Mouse (Mus musculus) left cerebral cortex, adult 2 months (tissue): ENCODE data around the gene Tfr2. TPM values are rescaled to one million over a fixed set of nuclear protein-coding genes. Genes with fewer than 3 reads are reported as not detected.

Experiments used
- DNase-seq, 2 experiments: peaks; one replicate each; pipeline ENCODE4 v3.0.0; 2021 to 2022; ENCODE audit warnings: low spot score in 2 of 2, mixed read lengths in 1 of 2; ENCODE audit errors: extremely low spot score in 1 of 2
- H3K27ac ChIP-seq: fragments of 200-600 bp; 2 replicates; pipeline ENCODE4 v1.8.1; 2022
- H3K4me3 ChIP-seq: fragments of 200-600 bp; 2 replicates; pipeline ENCODE4 v1.8.1; 2022
- CTCF ChIP-seq: fragments of 200-600 bp; IDR thresholded peaks from 2 replicates; pipeline ENCODE4 v1.8.1; 2022; ENCODE audit warnings: antibody characterized with exemption, mild to moderate bottlenecking, moderate library complexity
- intact Hi-C: fragments of 180-260 bp; cut with DNase I; formaldehyde crosslinking; loops from one replicate; pipeline ENCODE4 v1.15.1; 2025
- total RNA-seq, 2 experiments: library from RNA; stranded (reverse); gene quantifications; 2 replicates each; pipeline ENCODE4 v1.2.3; 2021

Tfr2 gene
- total RNA-seq, 2 experiments from 2014 or later, result 13.2 to 14.9 TPM

- no peak for TF ChIP-seq CTCF
- intact Hi-C loops, result loop anchor here (10.0 kb wide), 1 partner anchor 261 kb away; the partner anchor contains the start of gene Slc12a9
- no peak for DNase-seq
- Histone ChIP-seq H3K27ac (no peak overlapping the region), H3K4me3 (no peak overlapping the region)
Measured at GRCm38 (mm10) chr5:137595921-137596320, 26.3 kb downstream of the Tfr2 start.

GRCm38 (mm10) chr5:137596601-137597261 is 27.1 kb downstream of the Tfr2 start:
- no peak overlapping the region for H3K27ac ChIP-seq
- intact Hi-C loops, result loop anchor here (10.0 kb wide), 1 partner anchor 262 kb away; the partner anchor contains the start of gene Slc12a9
- no peak for TF ChIP-seq CTCF
- DNase-seq, result no peak
- no peak overlapping the region for H3K4me3 ChIP-seq

- no peak for TF ChIP-seq CTCF
- no peak overlapping the region for H3K27ac ChIP-seq
- H3K4me3 ChIP-seq, result no peak overlapping the region
- no peak for DNase-seq
- intact Hi-C loops, result loop anchor here (10.0 kb wide), 1 partner anchor 263 kb away; the partner anchor contains the start of gene Slc12a9
Measured at GRCm38 (mm10) chr5:137597625-137598024, 28.0 kb downstream of the Tfr2 start.

GRCm38 (mm10) chr5:137598100-137598826 is 28.6 kb downstream of the Tfr2 start:
- no peak overlapping the region for H3K4me3 ChIP-seq
- H3K27ac ChIP-seq, result no peak overlapping the region
- no peak for DNase-seq
- no peak for TF ChIP-seq CTCF
- intact Hi-C loops, result loop anchor here (10.0 kb wide), 1 partner anchor 263 kb away; the partner anchor contains the start of gene Slc12a9

- TF ChIP-seq CTCF, result no peak
- DNase-seq, result no peak
- H3K27ac ChIP-seq, result no peak overlapping the region
Measured at GRCm38 (mm10) chr5:137599600-137599999, 30.0 kb downstream of the Tfr2 start.

GRCm38 (mm10) chr5:137600281-137600618 is 30.6 kb downstream of the Tfr2 start:
- H3K27ac ChIP-seq, result peak overlapping the region; percentile 94
- TF ChIP-seq CTCF, result no peak
- intact Hi-C loops, result loop anchor here (10.0 kb wide), 1 partner anchor 615 kb away; the partner anchor contains the start of genes Plod3 and Znhit1
- no peak for DNase-seq
- H3K4me3 ChIP-seq, result peak overlapping the region; percentile 84

More at GRCm38 (mm10) chr5:137599600-137599999, 30.0 kb downstream of the Tfr2 start:
- H3K4me3 ChIP-seq, result peak overlapping the region; percentile 84
- intact Hi-C loops, result loop anchor here (10.0 kb wide), 1 partner anchor 265 kb away; the partner anchor contains the start of gene Slc12a9

GRCm38 (mm10) chr5:137600619-137601364 is 31.2 kb downstream of the Tfr2 start, which contains the start of gene Mospd3:
Mospd3 (minus strand) TSS chr5:137601058.
- intact Hi-C loops, result loop anchor here (1.0 to 10.0 kb wide), 2 partner anchors 28 to 616 kb away; partner anchors contain the start of genes Plod3 and Znhit1
- peak within 1 kb of the TSS; percentile 84 for H3K4me3 ChIP-seq
- peak; percentile 94 for DNase-seq
- peak within 1 kb of the TSS; percentile 94 for H3K27ac ChIP-seq
- TF ChIP-seq CTCF, result no peak; the same call in 1 of the 2 replicates

GRCm38 (mm10) chr5:137601365-137601729 is 31.7 kb downstream of the Tfr2 start:
- intact Hi-C loops, result loop anchor here (1.0 to 10.0 kb wide), 2 partner anchors 27 to 617 kb away; partner anchors contain the start of genes Plod3 and Znhit1
- no peak for TF ChIP-seq CTCF
- peak overlapping the region; percentile 16; the same call in 1 of the 2 replicates for H3K27ac ChIP-seq
- DNase-seq, result no peak
- peak overlapping the region; percentile 84 for H3K4me3 ChIP-seq

- intact Hi-C loops, result loop anchor here (10.0 kb wide), 1 partner anchor 623 kb away; the partner anchor contains the start of genes Plod3 and Znhit1
- no peak for DNase-seq
- Histone ChIP-seq H3K27ac (no peak overlapping the region), H3K4me3 (no peak overlapping the region)
- no peak for TF ChIP-seq CTCF
Measured at GRCm38 (mm10) chr5:137607860-137608653, 38.4 kb downstream of the Tfr2 start.

- intact Hi-C loops, result loop anchor here (10.0 kb wide), 1 partner anchor 624 kb away; the partner anchor contains the start of genes Plod3 and Znhit1
Measured at GRCm38 (mm10) chr5:137608654-137609190, 39.1 kb downstream of the Tfr2 start.

More at GRCm38 (mm10) chr5:137608654-137609190, 39.1 kb downstream of the Tfr2 start:
- Histone ChIP-seq H3K27ac (no peak overlapping the region), H3K4me3 (no peak overlapping the region)
- DNase-seq, result no peak
- no peak for TF ChIP-seq CTCF
